ENCODE assay signal across 8 mouse cellular contexts in the genomic region with DNA sequence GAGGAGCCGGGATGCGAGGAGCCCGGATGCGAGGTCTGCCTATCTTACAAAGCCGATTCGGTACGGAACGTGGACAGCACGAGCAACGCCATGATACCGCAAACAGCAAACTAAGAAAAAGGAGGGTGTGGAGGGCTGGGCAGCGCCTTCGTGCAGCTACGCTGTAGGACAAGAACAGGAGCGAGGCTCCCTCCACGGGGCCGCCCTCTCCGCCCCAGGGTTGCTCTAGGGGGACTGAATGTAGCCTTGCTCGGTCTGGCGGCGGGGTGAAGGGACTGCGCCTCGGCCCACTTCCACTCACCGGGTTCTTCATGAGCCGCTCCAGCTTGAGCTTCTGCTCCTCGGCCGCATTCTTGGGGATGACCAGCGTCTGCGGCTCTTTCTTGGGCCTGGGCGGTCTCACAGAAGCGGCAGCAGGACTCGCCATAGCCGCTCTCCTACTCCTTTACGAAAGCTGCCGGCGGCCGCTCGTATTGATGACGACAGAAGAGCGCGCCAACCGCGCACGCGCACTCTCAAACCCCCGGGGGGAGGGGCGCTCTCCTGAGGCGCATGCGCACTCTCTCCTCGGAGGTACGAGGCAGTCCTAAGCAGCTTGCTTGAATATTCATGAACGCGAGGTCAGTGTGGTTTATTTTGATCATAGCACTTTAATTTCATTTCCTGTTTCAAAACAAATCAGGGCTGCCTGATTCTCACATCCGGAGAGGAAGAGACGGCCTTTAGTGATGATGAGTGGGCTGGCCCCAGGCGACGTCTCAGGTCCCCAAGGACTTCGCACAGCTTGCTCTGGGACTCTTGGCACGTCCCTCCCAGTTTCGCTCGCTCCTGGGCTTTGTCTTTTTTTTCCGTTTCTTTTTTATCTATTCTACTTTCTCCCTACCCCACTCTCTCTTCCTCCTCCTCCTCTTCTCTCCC. TPM values are rescaled to one million over a fixed set of nuclear protein-coding genes. Genes with fewer than 3 reads are reported as not detected.
A peak's percentile ranks its signal among the peaks of the same experiment; 100 is the strongest.
DNase-seq lines count a peak whose midpoint lies in the region; ATAC-seq and TF ChIP-seq lines count a peak whose summit lies in the region.

Gene Prkrip1, minus strand, starts transcription at position 490 of the 918 bp plus-strand sequence.

- peak; percentile 46 for TF ChIP-seq POLR2A in ES-Bruce4 (IDR thresholded peaks at IDR 0.05; ENCODE audit: insufficient read depth, low read length)

- no peak for TF ChIP-seq EP300 in ES-Bruce4 (IDR thresholded peaks at IDR 0.05; ENCODE audit: insufficient read depth, low read depth, low read length)
- TF ChIP-seq EP300 in liver, postnatal 0 days (IDR thresholded peaks at IDR 0.05; ENCODE audit: low read depth), result no peak

- under 1% methylated on average over 62 of the region's 62 CpGs for WGBS in forebrain, embryonic 13.5 days
- under 1% methylated on average over 62 of the region's 62 CpGs for WGBS in large intestine, adult 2 months
- WGBS in liver, postnatal 0 days (ENCODE audit: insufficient replicate concordance), result under 1% methylated on average over 62 of the region's 62 CpGs
- WGBS in neural tube, embryonic 14.5 days, result under 1% methylated on average over 62 of the region's 62 CpGs

- no peak within 1 kb of the TSS for H3K27ac ChIP-seq in ES-Bruce4 (ENCODE audit: insufficient read depth, low read length)
- peak within 1 kb of the TSS; percentile 81 for H3K27ac ChIP-seq in forebrain, embryonic 13.5 days
- peak within 1 kb of the TSS; percentile 86 for H3K27ac ChIP-seq in liver, postnatal 0 days (ENCODE audit: low read depth)
- H3K27ac ChIP-seq in neural tube, embryonic 14.5 days (ENCODE audit: low read depth, low read length), result peak within 1 kb of the TSS; percentile 78

- intact Hi-C loops in heart, postnatal 10 days (cut with DNase I), result no loop called here

- H3K4me2 ChIP-seq in forebrain, embryonic 13.5 days, result peak within 1 kb of the TSS; percentile 93
- peak within 1 kb of the TSS; percentile 91 for H3K4me2 ChIP-seq in liver, postnatal 0 days (ENCODE audit: low read depth, low read length)
- H3K4me2 ChIP-seq in neural tube, embryonic 14.5 days (ENCODE audit: low read depth, low read length), result peak within 1 kb of the TSS; percentile 95

- H3K9ac ChIP-seq in ES-Bruce4 (ENCODE audit: low read depth, poor library complexity, severe bottlenecking), result peak within 1 kb of the TSS; percentile 77
- H3K9ac ChIP-seq in forebrain, embryonic 13.5 days, result peak within 1 kb of the TSS; percentile 95
- peak within 1 kb of the TSS; percentile 97 for H3K9ac ChIP-seq in liver, postnatal 0 days (replicated peaks)
- peak within 1 kb of the TSS; percentile 82 for H3K9ac ChIP-seq in neural tube, embryonic 14.5 days (replicated peaks; ENCODE audit: low read depth, low read length)

- ATAC-seq in cerebellum, adult (ENCODE audit: insufficient number of reproducible peaks, low FRiP score, low TSS enrichment), result peak; percentile 70
- peak; percentile 91 for ATAC-seq in forebrain, embryonic 13.5 days
- ATAC-seq in liver, postnatal 0 days, result peak; percentile 94
- peak; percentile 89 for ATAC-seq in neural tube, embryonic 14.5 days (ENCODE audit: low read depth)

- peak; percentile 94 to 95 for DNase-seq in heart, postnatal 10 days
- peak; percentile 69 for DNase-seq in large intestine, adult 2 months (ENCODE audit: low read depth, low spot score)
- DNase-seq in liver, postnatal 0 days, result peak; percentile 98
- DNase-seq in testis, postnatal 10 days (ENCODE audit: low spot score), result peak; percentile 97

- 0 out of 2 replicates have a peak, but pooled peaks cover 1% of the 10 kb centered on the region for H3K9me3 ChIP-seq in ES-Bruce4 (replicated peaks; ENCODE audit: control insufficient read depth, insufficient read depth, low read length, poor library complexity, severe bottlenecking)
- no peaks in the 10 kb centered on the region for H3K9me3 ChIP-seq in forebrain, embryonic 13.5 days (replicated peaks)
- H3K9me3 ChIP-seq in liver, postnatal 0 days (ENCODE audit: low read length), result no peaks in the 10 kb centered on the region
- no peaks in the 10 kb centered on the region for H3K9me3 ChIP-seq in neural tube, embryonic 14.5 days (ENCODE audit: control insufficient read depth, low read length)

- peaks cover 9% of the 10 kb centered on the region for H3K36me3 ChIP-seq in ES-Bruce4 (ENCODE audit: control insufficient read depth, insufficient read depth, low read length, poor library complexity, severe bottlenecking)
- H3K36me3 ChIP-seq in forebrain, embryonic 13.5 days (ENCODE audit: poor library complexity, severe bottlenecking), result peaks cover 35% of the 10 kb centered on the region
- peaks cover 26% of the 10 kb centered on the region for H3K36me3 ChIP-seq in liver, postnatal 0 days (replicated peaks; ENCODE audit: insufficient read depth, low read length)
- H3K36me3 ChIP-seq in neural tube, embryonic 14.5 days (ENCODE audit: control insufficient read depth, insufficient read depth, low read length), result peaks cover 15% of the 10 kb centered on the region

- peak within 1 kb of the TSS; percentile 96 for H3K4me3 ChIP-seq in ES-Bruce4 (ENCODE audit: low read depth, low read length)
- peak within 1 kb of the TSS; percentile 99 for H3K4me3 ChIP-seq in forebrain, embryonic 13.5 days
- H3K4me3 ChIP-seq in liver, postnatal 0 days (ENCODE audit: low read depth, low read length), result peak within 1 kb of the TSS; percentile 97
- peak within 1 kb of the TSS; percentile 94 for H3K4me3 ChIP-seq in neural tube, embryonic 14.5 days (ENCODE audit: low read depth, low read length)

- H3K27me3 ChIP-seq in ES-Bruce4 (ENCODE audit: control insufficient read depth, insufficient read depth, low read length, poor library complexity, severe bottlenecking), result no peaks in the 10 kb centered on the region
- H3K27me3 ChIP-seq in forebrain, embryonic 13.5 days, result no peaks in the 10 kb centered on the region
- H3K27me3 ChIP-seq in liver, postnatal 0 days (ENCODE audit: insufficient read depth, low read length), result no peaks in the 10 kb centered on the region
- no peaks in the 10 kb centered on the region for H3K27me3 ChIP-seq in neural tube, embryonic 14.5 days (ENCODE audit: control insufficient read depth, insufficient read depth, low read length)

- H3K4me1 ChIP-seq in ES-Bruce4 (ENCODE audit: control insufficient read depth, insufficient read depth, low read length), result no peaks in the 10 kb centered on the region
- H3K4me1 ChIP-seq in forebrain, embryonic 13.5 days, result peaks cover 15% of the 10 kb centered on the region
- peaks cover 8% of the 10 kb centered on the region for H3K4me1 ChIP-seq in liver, postnatal 0 days (ENCODE audit: insufficient read depth)
- H3K4me1 ChIP-seq in neural tube, embryonic 14.5 days (ENCODE audit: control insufficient read depth, insufficient read depth, low read length), result peaks cover 9% of the 10 kb centered on the region

- no peak for TF ChIP-seq CTCF in ES-Bruce4 (IDR thresholded peaks at IDR 0.05; ENCODE audit: low read depth, low read length)
- TF ChIP-seq CTCF in liver, postnatal 0 days (IDR thresholded peaks at IDR 0.05; ENCODE audit: low read depth), result no peak

RNA-seq across cellular contexts. Expression of gene Prkrip1, which starts in this region (rescaled TPM):
- 45.3 and 48.3 TPM in 2 replicates for polyA plus RNA-seq in ES-Bruce4 (2011; ENCODE audit: insufficient read depth, insufficient read length, low read depth, missing spikeins)
- 64.2 and 74.0 TPM in 2 replicates for polyA plus RNA-seq in forebrain, embryonic 13.5 days (2015; fragmentation: Nextera tagmentation; extraction: Ambion mirVana)
- 10 to 100 TPM; 24.4 to 25.6 TPM for total RNA-seq in heart, postnatal 10 days (2021)
- polyA plus RNA-seq in large intestine, adult 2 months (2012; rRNA removed), result 10.4 and 12.0 TPM in 2 replicates
- 19.6 and 19.9 TPM in 2 replicates for polyA plus RNA-seq in liver, postnatal 0 days (2015; fragmentation: Nextera tagmentation; extraction: Ambion mirVana)
- 63.6 and 71.8 TPM in 2 replicates for polyA plus RNA-seq in neural tube, embryonic 14.5 days (2014; fragmentation: Nextera tagmentation; extraction: Ambion mirVana)
